Mouse (Mus musculus): ENCODE results near the gene Klhl29. TPM values are rescaled to one million over a fixed set of nuclear protein-coding genes. Genes with fewer than 3 reads are reported as not detected.

The Klhl29 gene
- total and polyA plus RNA-seq, 2 experiments from 2014 or later, result 2.7 to 8.2 TPM

- H3K4me3 ChIP-seq (ENCODE audit: low read depth, low read length), result peak overlapping the region; percentile 93
- peak overlapping the region; percentile 96 for H3K27ac ChIP-seq (ENCODE audit: low read depth, low read length)
- H3K9ac ChIP-seq, result peak overlapping the region; percentile 95
- H3K4me1 ChIP-seq (ENCODE audit: insufficient read depth), result peaks cover 5% of the 10 kb centered on the region; the same call in 1 of the 2 replicates
- H3K9me3 ChIP-seq (ENCODE audit: low read length), result no peaks in the 10 kb centered on the region
- H3K36me3 ChIP-seq (ENCODE audit: insufficient read depth), result no peaks in the 10 kb centered on the region
- H3K4me2 ChIP-seq (ENCODE audit: low read depth), result peak overlapping the region; percentile 71
- peak; percentile 34; the same call in 1 of the 2 replicates for TF ChIP-seq CTCF (IDR thresholded peaks at IDR 0.05; ENCODE audit: low read depth)
- ATAC-seq, result peak; percentile 72
- 3% methylated on average over 69 of the region's 84 CpGs for WGBS
- DNase-seq, result peak; percentile 75
- no peaks in the 10 kb centered on the region for H3K27me3 ChIP-seq (ENCODE audit: insufficient read depth, low read length)
These were observed 532 bp downstream of the Klhl29 start for GRCm38 (mm10) chr12:5374684-5375615.

- TF ChIP-seq CTCF (IDR thresholded peaks at IDR 0.05; ENCODE audit: low read depth), result no peak
- peak; percentile 64 for DNase-seq
- ATAC-seq, result no peak; the same call in 1 of the 2 replicates
- H3K27me3 ChIP-seq (ENCODE audit: insufficient read depth, low read length), result no peaks in the 10 kb centered on the region
- 3% methylated on average over 31 of the region's 31 CpGs for WGBS
- H3K9me3 ChIP-seq (ENCODE audit: low read length), result no peaks in the 10 kb centered on the region
- H3K4me3 ChIP-seq (ENCODE audit: low read depth, low read length), result peak overlapping the region; percentile 93
- H3K9ac ChIP-seq, result peak overlapping the region; percentile 95
- H3K4me2 ChIP-seq (ENCODE audit: low read depth), result peak overlapping the region; percentile 71
- peaks cover 5% of the 10 kb centered on the region for H3K4me1 ChIP-seq (ENCODE audit: insufficient read depth)
- H3K27ac ChIP-seq (ENCODE audit: low read depth, low read length), result peak overlapping the region; percentile 96
- no peaks in the 10 kb centered on the region for H3K36me3 ChIP-seq (ENCODE audit: insufficient read depth)
These were observed 1.2 kb downstream of the Klhl29 start for GRCm38 (mm10) chr12:5374196-5374683.

GRCm38 (mm10) chr12:5373641-5374195, 1.8 kb downstream of the Klhl29 start:
- H3K9ac ChIP-seq, result peak overlapping the region; percentile 95
- H3K4me3 ChIP-seq (ENCODE audit: low read depth, low read length), result peak overlapping the region; percentile 93
- ATAC-seq (no peak), DNase-seq (peak; percentile 64)
- TF ChIP-seq CTCF (IDR thresholded peaks at IDR 0.05; ENCODE audit: low read depth), result no peak
- H3K4me1 ChIP-seq (ENCODE audit: insufficient read depth), result peaks cover 5% of the 10 kb centered on the region
- H3K27ac ChIP-seq (ENCODE audit: low read depth, low read length), result peak overlapping the region; percentile 96
- WGBS, result 1% methylated on average over 42 of the region's 42 CpGs
- no peaks in the 10 kb centered on the region for H3K36me3 ChIP-seq (ENCODE audit: insufficient read depth)
- no peaks in the 10 kb centered on the region for H3K27me3 ChIP-seq (ENCODE audit: insufficient read depth, low read length)
- H3K9me3 ChIP-seq (ENCODE audit: low read length), result no peaks in the 10 kb centered on the region
- peak overlapping the region; percentile 71 for H3K4me2 ChIP-seq (ENCODE audit: low read depth)

- no peak for ATAC-seq
- no peak for TF ChIP-seq CTCF (IDR thresholded peaks at IDR 0.05; ENCODE audit: low read depth)
- WGBS, result 85% methylated on average over 4 of the region's 4 CpGs
These were observed 6.1 kb downstream of the Klhl29 start for GRCm38 (mm10) chr12:5369396-5369795.

GRCm38 (mm10) chr12:5364836-5365235, 10.6 kb downstream of the Klhl29 start:
- Histone ChIP-seq H3K9ac (no peak overlapping the region), H3K27ac (ENCODE audit: low read depth, low read length) (no peak overlapping the region), H3K4me2 (ENCODE audit: low read depth) (no peak overlapping the region), H3K27me3 (ENCODE audit: insufficient read depth, low read length) (no peaks in the 10 kb centered on the region), H3K4me3 (ENCODE audit: low read depth, low read length) (no peak overlapping the region), H3K9me3 (ENCODE audit: low read length) (no peaks in the 10 kb centered on the region), H3K36me3 (ENCODE audit: insufficient read depth) (no peaks in the 10 kb centered on the region), H3K4me1 (ENCODE audit: insufficient read depth) (no peaks in the 10 kb centered on the region; the same call in 1 of the 2 replicates)
- DNase-seq, result no peak
- no peak for TF ChIP-seq CTCF (IDR thresholded peaks at IDR 0.05; ENCODE audit: low read depth)
- 93% methylated on average over 3 of the region's 3 CpGs for WGBS
- ATAC-seq, result no peak

More at GRCm38 (mm10) chr12:5369396-5369795, 6.1 kb downstream of the Klhl29 start:
- Histone ChIP-seq H3K4me2 (ENCODE audit: low read depth) (peak overlapping the region; percentile 13; the same call in 1 of the 2 replicates), H3K4me1 (ENCODE audit: insufficient read depth) (peaks cover 5% of the 10 kb centered on the region), H3K36me3 (ENCODE audit: insufficient read depth) (no peaks in the 10 kb centered on the region), H3K27me3 (ENCODE audit: insufficient read depth, low read length) (no peaks in the 10 kb centered on the region), H3K9me3 (ENCODE audit: low read length) (no peaks in the 10 kb centered on the region), H3K9ac (no peak overlapping the region), H3K4me3 (ENCODE audit: low read depth, low read length) (no peak overlapping the region), H3K27ac (ENCODE audit: low read depth, low read length) (no peak overlapping the region)
- no peak for DNase-seq

- Histone ChIP-seq H3K4me3 (ENCODE audit: low read depth, low read length) (no peak overlapping the region), H3K27ac (ENCODE audit: low read depth, low read length) (0 out of 2 replicates have a peak overlapping the region, but pooled peaks have one; percentile 21), H3K4me2 (ENCODE audit: low read depth) (no peak overlapping the region), H3K4me1 (ENCODE audit: insufficient read depth) (no peaks in the 10 kb centered on the region; the same call in 1 of the 2 replicates), H3K36me3 (ENCODE audit: insufficient read depth) (no peaks in the 10 kb centered on the region), H3K9ac (no peak overlapping the region), H3K27me3 (ENCODE audit: insufficient read depth, low read length) (no peaks in the 10 kb centered on the region), H3K9me3 (ENCODE audit: low read length) (no peaks in the 10 kb centered on the region)
- DNase-seq, result no peak
- no peak for TF ChIP-seq CTCF (IDR thresholded peaks at IDR 0.05; ENCODE audit: low read depth)
- peak; percentile 21 for ATAC-seq
- 67% methylated on average over 17 of the region's 17 CpGs for WGBS
These were observed 11.4 kb downstream of the Klhl29 start for GRCm38 (mm10) chr12:5363961-5364634.

Measured in forebrain, postnatal 0 days (tissue).